In the genomic region with DNA sequence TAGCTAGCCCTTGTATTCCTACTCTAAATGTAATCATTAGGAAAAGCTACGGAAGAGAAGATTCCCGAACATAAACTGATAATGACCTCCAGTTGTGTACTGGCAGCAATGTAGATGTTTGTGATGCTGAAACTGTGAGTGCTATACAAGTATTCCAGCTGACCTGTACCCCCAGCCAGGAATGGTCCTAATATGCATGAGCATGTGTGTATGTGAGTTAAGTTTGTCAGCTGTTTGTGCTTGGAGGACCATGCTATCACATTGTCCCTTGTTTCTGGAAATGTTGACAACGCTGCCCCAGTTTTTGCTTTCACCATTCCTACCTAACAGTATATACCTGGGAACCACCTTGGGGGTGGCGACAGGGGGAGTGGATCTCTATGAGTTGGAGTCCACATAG, we compare ENCODE assay signal across 19 mouse cellular contexts. TPM values are rescaled to one million over a fixed set of nuclear protein-coding genes. Genes with fewer than 3 reads are reported as not detected.
DNase-seq lines count a peak whose midpoint lies in the region; ATAC-seq lines count a peak whose summit lies in the region.
"Had no signal": no experiment of that assay in that cellular context is flagged by ENCODE, and none has a peak within 500 bp of the region (broad histone marks: within the 10 kb centered on the region; RNA-seq: fewer than 3 reads in every experiment).

No protein-coding gene starts in this region.

- no peak overlapping the region for H3K4me2 ChIP-seq in heart, embryonic 11.5 days
- no peak overlapping the region for H3K4me2 ChIP-seq in midbrain, embryonic 11.5 days
- no peak overlapping the region for H3K4me2 ChIP-seq in midbrain, embryonic 16.5 days (ENCODE audit: low read length)

- ATAC-seq in heart, embryonic 11.5 days (replicated peaks; ENCODE audit: insufficient number of reproducible peaks, low FRiP score, low TSS enrichment), result no peak
- no peak for ATAC-seq in midbrain, embryonic 11.5 days (ENCODE audit: low FRiP score)
- ATAC-seq in midbrain, embryonic 16.5 days, result no peak
- ATAC-seq: activated CD4-positive, CD25-positive, alpha-beta regulatory T cell, adult 4 months; CD4-positive, CD25-positive, alpha-beta regulatory T cell, adult 4 months; Patski had no signal

- no peaks in the 10 kb centered on the region for H3K4me1 ChIP-seq in heart, embryonic 11.5 days (ENCODE audit: control insufficient read depth, insufficient read depth, low read length)
- H3K4me1 ChIP-seq in midbrain, embryonic 11.5 days (ENCODE audit: control insufficient read depth, insufficient read depth, low read length), result no peaks in the 10 kb centered on the region
- H3K4me1 ChIP-seq in midbrain, embryonic 16.5 days (ENCODE audit: control insufficient read depth, insufficient read depth, low read length), result no peaks in the 10 kb centered on the region

- WGBS in heart, embryonic 11.5 days (ENCODE audit: insufficient replicate concordance), result 92% methylated on average over 4 of the region's 4 CpGs
- WGBS in midbrain, embryonic 11.5 days, result 95% methylated on average over 4 of the region's 4 CpGs
- 97% methylated on average over 4 of the region's 4 CpGs for WGBS in midbrain, embryonic 16.5 days

- H3K9me3 ChIP-seq in heart, embryonic 11.5 days (replicated peaks; ENCODE audit: control insufficient read depth, low read length), result no peaks in the 10 kb centered on the region
- no peaks in the 10 kb centered on the region for H3K9me3 ChIP-seq in midbrain, embryonic 11.5 days (ENCODE audit: control insufficient read depth, low read length)
- H3K9me3 ChIP-seq in midbrain, embryonic 16.5 days (replicated peaks; ENCODE audit: control insufficient read depth, low read length, poor library complexity, severe bottlenecking), result no peaks in the 10 kb centered on the region
- H3K9me3 ChIP-seq: G1E had no signal

- no peaks in the 10 kb centered on the region for H3K27me3 ChIP-seq in heart, embryonic 11.5 days (ENCODE audit: control insufficient read depth, insufficient read depth, low read length)
- H3K27me3 ChIP-seq in midbrain, embryonic 11.5 days (ENCODE audit: control insufficient read depth, insufficient read depth, low read length), result no peaks in the 10 kb centered on the region
- H3K27me3 ChIP-seq in midbrain, embryonic 16.5 days (ENCODE audit: control insufficient read depth, insufficient read depth, low read depth, low read length), result no peaks in the 10 kb centered on the region
- H3K27me3 ChIP-seq: CH12.LX, Patski had no signal

- no peak overlapping the region for H3K9ac ChIP-seq in heart, embryonic 11.5 days (ENCODE audit: low read depth, low read length)
- no peak overlapping the region for H3K9ac ChIP-seq in midbrain, embryonic 11.5 days (ENCODE audit: low read length)
- no peak overlapping the region for H3K9ac ChIP-seq in midbrain, embryonic 16.5 days (ENCODE audit: low read depth, low read length)

- no peak overlapping the region for H3K4me3 ChIP-seq in heart, embryonic 11.5 days (ENCODE audit: low read depth, low read length)
- H3K4me3 ChIP-seq in midbrain, embryonic 11.5 days (ENCODE audit: low read depth, low read length), result no peak overlapping the region
- no peak overlapping the region for H3K4me3 ChIP-seq in midbrain, embryonic 16.5 days (ENCODE audit: low read depth, low read length)

- H3K27ac ChIP-seq in heart, embryonic 11.5 days (ENCODE audit: low read depth, low read length), result no peak overlapping the region
- H3K27ac ChIP-seq in midbrain, embryonic 11.5 days (ENCODE audit: low read depth, low read length), result no peak overlapping the region
- H3K27ac ChIP-seq in midbrain, embryonic 16.5 days (ENCODE audit: low read length), result no peak overlapping the region

- DNase-seq in heart, adult 11 months, result peak; percentile 63
- DNase-seq in midbrain, embryonic 11.5 days (ENCODE audit: low spot score, missing footprints), result peak; percentile 62
- DNase-seq: adrenal gland, adult 2 months; adrenal gland, adult 8-10 months; adrenal gland, postnatal 10 days; adrenal gland, postnatal 14 days; adrenal gland, postnatal 25 days; adrenal gland, postnatal 36 days; B cell, adult 2 months; cerebellum, adult 11 months; cerebellum, adult 11-12 months; cerebellum, adult 18-20 months had no signal

- H3K36me3 ChIP-seq in heart, embryonic 11.5 days (ENCODE audit: control insufficient read depth, insufficient read depth, low read length), result peaks cover 9% of the 10 kb centered on the region
- H3K36me3 ChIP-seq in midbrain, embryonic 11.5 days (ENCODE audit: control insufficient read depth, insufficient read depth, low read length), result peaks cover 3% of the 10 kb centered on the region; the same call in 1 of the 2 replicates
- H3K36me3 ChIP-seq in midbrain, embryonic 16.5 days (ENCODE audit: control insufficient read depth, insufficient read depth, low read length), result peaks cover 14% of the 10 kb centered on the region

RNA-seq across cellular contexts. Expression of a gene that starts 55.7 kb away (rescaled TPM):
- polyA plus RNA-seq in heart, embryonic 11.5 days (2014; fragmentation: Nextera tagmentation; extraction: Ambion mirVana), result 15.9 and 18.6 TPM in 2 replicates
- 32.8 and 36.9 TPM in 2 replicates for polyA plus RNA-seq in midbrain, embryonic 11.5 days (2014; fragmentation: Nextera tagmentation; extraction: Ambion mirVana)
- polyA plus RNA-seq in midbrain, embryonic 16.5 days (2015; fragmentation: Nextera tagmentation; extraction: Ambion mirVana), result 21.7 and 22.3 TPM in 2 replicates
